Mouse (Mus musculus): Measurements from ENCODE around the gene Frs2. TPM values are rescaled to one million over a fixed set of nuclear protein-coding genes. Genes with fewer than 3 reads are reported as not detected.
"Not testable (repeated sequence)": the region's sequence is repeated elsewhere in the genome, so short reads cannot be mapped to it uniquely, and the experiment has no call there.

The Frs2 gene
- total and polyA plus RNA-seq, 2 experiments from 2014 or later: 17.2 to 28.7 TPM

GRCm38 (mm10) chr10:117049961-117050597, 98.3 kb downstream of the Frs2 start:
- H3K4me2 ChIP-seq (ENCODE audit: low read depth): no peak overlapping the region
- H3K4me1 ChIP-seq (ENCODE audit: insufficient read depth): no peaks in the 10 kb centered on the region
- no peak for DNase-seq
- ATAC-seq: no peak
- TF ChIP-seq CTCF (IDR thresholded peaks at IDR 0.05; ENCODE audit: low read depth): no peak
- H3K27ac ChIP-seq (ENCODE audit: low read depth, low read length): no peak overlapping the region
- H3K36me3 ChIP-seq (ENCODE audit: insufficient read depth): peaks cover 56% of the 10 kb centered on the region
- no peak overlapping the region for H3K4me3 ChIP-seq (ENCODE audit: low read depth, low read length)
- H3K9me3 ChIP-seq (ENCODE audit: low read length): no peaks in the 10 kb centered on the region
- no peak overlapping the region for H3K9ac ChIP-seq
- no peaks in the 10 kb centered on the region for H3K27me3 ChIP-seq (ENCODE audit: insufficient read depth, low read length)
- WGBS: 79% methylated on average over 4 of the region's 4 CpGs

- Histone ChIP-seq H3K27me3 (ENCODE audit: insufficient read depth, low read length) (no peaks in the 10 kb centered on the region), H3K9me3 (ENCODE audit: low read length) (no peaks in the 10 kb centered on the region), H3K4me1 (ENCODE audit: insufficient read depth) (no peaks in the 10 kb centered on the region), H3K4me2 (ENCODE audit: low read depth) (no peak overlapping the region), H3K36me3 (ENCODE audit: insufficient read depth) (peaks cover 48% of the 10 kb centered on the region), H3K27ac (ENCODE audit: low read depth, low read length) (no peak overlapping the region), H3K9ac (no peak overlapping the region), H3K4me3 (ENCODE audit: low read depth, low read length) (no peak overlapping the region)
- ATAC-seq: no peak
- TF ChIP-seq CTCF (IDR thresholded peaks at IDR 0.05; ENCODE audit: low read depth): no peak
- WGBS: 82% methylated on average over 4 of the region's 4 CpGs
- DNase-seq: no peak
Observed at GRCm38 (mm10) chr10:117049253-117049652, 99.1 kb downstream of the Frs2 start.

- no peak within 1 kb of the TSS for H3K27ac ChIP-seq (ENCODE audit: low read depth, low read length)
- H3K4me3 ChIP-seq (ENCODE audit: low read depth, low read length): peak within 1 kb of the TSS; percentile 11; the same call in 1 of the 2 replicates
- H3K4me2 ChIP-seq (ENCODE audit: low read depth): peak within 1 kb of the TSS; percentile 20
- WGBS: 53% methylated on average over 40 of the region's 40 CpGs
- DNase-seq (peak; percentile 44), ATAC-seq (peak; percentile 66)
- no peaks in the 10 kb centered on the region for H3K9me3 ChIP-seq (ENCODE audit: low read length)
- H3K9ac ChIP-seq: 0 out of 2 replicates have a peak within 1 kb of the TSS, but pooled peaks have one; percentile 7
- no peaks in the 10 kb centered on the region for H3K4me1 ChIP-seq (ENCODE audit: insufficient read depth)
- TF ChIP-seq CTCF (IDR thresholded peaks at IDR 0.05; ENCODE audit: low read depth): no peak
- no peaks in the 10 kb centered on the region for H3K27me3 ChIP-seq (ENCODE audit: insufficient read depth, low read length)
- peaks cover 11% of the 10 kb centered on the region for H3K36me3 ChIP-seq (ENCODE audit: insufficient read depth)
Observed at GRCm38 (mm10) chr10:117045175-117046056, 102.9 kb downstream of the Frs2 start, which contains the start of gene Lrrc10. Lrrc10 (plus strand) TSS chr10:117045341.

- H3K9ac ChIP-seq; H3K27me3 ChIP-seq (ENCODE audit: insufficient read depth, low read length); H3K9me3 ChIP-seq (ENCODE audit: low read length); H3K36me3 ChIP-seq (ENCODE audit: insufficient read depth); ATAC-seq; H3K27ac ChIP-seq (ENCODE audit: low read depth, low read length); H3K4me2 ChIP-seq (ENCODE audit: low read depth); DNase-seq; H3K4me1 ChIP-seq (ENCODE audit: insufficient read depth); H3K4me3 ChIP-seq (ENCODE audit: low read depth, low read length): not testable (repeated sequence)
- 59% methylated on average over 16 of the region's 16 CpGs for WGBS
Observed at GRCm38 (mm10) chr10:117043497-117044166, 104.7 kb downstream of the Frs2 start.

GRCm38 (mm10) chr10:117042295-117042694, 106.0 kb downstream of the Frs2 start:
- Histone ChIP-seq H3K4me1 (ENCODE audit: insufficient read depth) (no peaks in the 10 kb centered on the region), H3K4me3 (ENCODE audit: low read depth, low read length) (no peak overlapping the region), H3K36me3 (ENCODE audit: insufficient read depth) (no peaks in the 10 kb centered on the region), H3K9ac (no peak overlapping the region), H3K27ac (ENCODE audit: low read depth, low read length) (no peak overlapping the region), H3K27me3 (ENCODE audit: insufficient read depth, low read length) (no peaks in the 10 kb centered on the region), H3K9me3 (ENCODE audit: low read length) (no peaks in the 10 kb centered on the region), H3K4me2 (ENCODE audit: low read depth) (no peak overlapping the region)
- DNase-seq (no peak), ATAC-seq (no peak)
- 88% methylated on average over 14 of the region's 14 CpGs for WGBS
- no peak for TF ChIP-seq CTCF (IDR thresholded peaks at IDR 0.05; ENCODE audit: low read depth)

- H3K4me2 ChIP-seq (ENCODE audit: low read depth): no peak overlapping the region
- no peaks in the 10 kb centered on the region for H3K9me3 ChIP-seq (ENCODE audit: low read length)
- no peak overlapping the region for H3K4me3 ChIP-seq (ENCODE audit: low read depth, low read length)
- H3K27me3 ChIP-seq (ENCODE audit: insufficient read depth, low read length): no peaks in the 10 kb centered on the region
- 73% methylated on average over 6 of the region's 6 CpGs for WGBS
- peak; percentile 50 for DNase-seq
- peak; percentile 62 for TF ChIP-seq CTCF (IDR thresholded peaks at IDR 0.05; ENCODE audit: low read depth)
- peak; percentile 66 for ATAC-seq
- H3K27ac ChIP-seq (ENCODE audit: low read depth, low read length): no peak overlapping the region
- no peaks in the 10 kb centered on the region for H3K36me3 ChIP-seq (ENCODE audit: insufficient read depth)
- no peaks in the 10 kb centered on the region for H3K4me1 ChIP-seq (ENCODE audit: insufficient read depth)
- no peak overlapping the region for H3K9ac ChIP-seq
Observed at GRCm38 (mm10) chr10:117040355-117040754, 108.0 kb downstream of the Frs2 start.
